ENCODE assay signal across 16 mouse cellular contexts in genomic region chr16:6427292-6428281, GRCm38 (mm10).
DNase-seq lines count a peak whose midpoint lies in the region; ATAC-seq and TF ChIP-seq lines count a peak whose summit lies in the region.
"Had no signal": no experiment of that assay in that cellular context is flagged by ENCODE, and none has a peak within 500 bp of the region (broad histone marks: within the 10 kb centered on the region; RNA-seq: fewer than 3 reads in every experiment).

No protein-coding gene starts in this region.

- no peak overlapping the region for H3K9ac ChIP-seq in lung, embryonic 14.5 days
- H3K9ac ChIP-seq in lung, postnatal 0 days (replicated peaks; ENCODE audit: low read depth) = no peak overlapping the region
- no peak overlapping the region for H3K9ac ChIP-seq in neural tube, embryonic 15.5 days (replicated peaks)
- H3K9ac ChIP-seq: embryonic facial prominence, embryonic 13.5 days; heart, embryonic 13.5 days; liver, embryonic 15.5 days had no signal

- TF ChIP-seq EP300 in lung, postnatal 0 days (IDR thresholded peaks at IDR 0.05) = no peak

- no peak overlapping the region for H3K27ac ChIP-seq in heart, embryonic 10.5 days
- no peak overlapping the region for H3K27ac ChIP-seq in lung, embryonic 14.5 days (ENCODE audit: low read depth)
- H3K27ac ChIP-seq in lung, postnatal 0 days (ENCODE audit: low read length) = no peak overlapping the region
- H3K27ac ChIP-seq in neural tube, embryonic 15.5 days (replicated peaks) = 0 out of 2 replicates have a peak overlapping the region, but pooled peaks have one; percentile 4
- H3K27ac ChIP-seq: embryonic facial prominence, embryonic 13.5 days; heart, embryonic 13.5 days; liver, embryonic 15.5 days had no signal

- no peak for TF ChIP-seq CTCF in lung, embryonic 14.5 days (IDR thresholded peaks at IDR 0.05; ENCODE audit: low read depth)
- no peak for TF ChIP-seq CTCF in lung, postnatal 0 days (IDR thresholded peaks at IDR 0.05)

- WGBS in heart, embryonic 10.5 days = 81% methylated on average over 12 of the region's 12 CpGs
- 59% methylated on average over 12 of the region's 12 CpGs for WGBS in lung, embryonic 14.5 days
- WGBS in lung, postnatal 0 days = 66% methylated on average over 12 of the region's 12 CpGs
- 57% methylated on average over 12 of the region's 12 CpGs for WGBS in neural tube, embryonic 15.5 days

- no peaks in the 10 kb centered on the region for H3K9me3 ChIP-seq in heart, embryonic 10.5 days
- no peaks in the 10 kb centered on the region for H3K9me3 ChIP-seq in lung, embryonic 14.5 days (ENCODE audit: low read depth, low read length)
- H3K9me3 ChIP-seq in lung, postnatal 0 days (ENCODE audit: low read length) = no peaks in the 10 kb centered on the region
- H3K9me3 ChIP-seq in neural tube, embryonic 15.5 days (replicated peaks) = no peaks in the 10 kb centered on the region
- H3K9me3 ChIP-seq: embryonic facial prominence, embryonic 13.5 days; heart, embryonic 13.5 days; liver, embryonic 15.5 days had no signal

- no peaks in the 10 kb centered on the region for H3K4me1 ChIP-seq in heart, embryonic 10.5 days
- no peaks in the 10 kb centered on the region for H3K4me1 ChIP-seq in lung, embryonic 14.5 days (ENCODE audit: insufficient read depth)
- H3K4me1 ChIP-seq in lung, postnatal 0 days (ENCODE audit: insufficient read depth, low read depth, low read length) = no peaks in the 10 kb centered on the region
- no peaks in the 10 kb centered on the region for H3K4me1 ChIP-seq in neural tube, embryonic 15.5 days
- H3K4me1 ChIP-seq: heart, embryonic 13.5 days; liver, embryonic 15.5 days had no signal

- no peak overlapping the region for H3K4me3 ChIP-seq in heart, embryonic 10.5 days
- H3K4me3 ChIP-seq in lung, embryonic 14.5 days (ENCODE audit: low read depth, low read length) = no peak overlapping the region
- H3K4me3 ChIP-seq in lung, postnatal 0 days (ENCODE audit: low read depth, low read length) = no peak overlapping the region
- no peak overlapping the region for H3K4me3 ChIP-seq in neural tube, embryonic 15.5 days (replicated peaks)
- H3K4me3 ChIP-seq: embryonic facial prominence, embryonic 13.5 days; heart, embryonic 13.5 days; liver, embryonic 15.5 days had no signal

- H3K27me3 ChIP-seq in heart, embryonic 10.5 days (ENCODE audit: insufficient read depth, poor library complexity, severe bottlenecking) = no peaks in the 10 kb centered on the region
- H3K27me3 ChIP-seq in lung, embryonic 14.5 days (ENCODE audit: insufficient read depth, low read length) = no peaks in the 10 kb centered on the region
- no peaks in the 10 kb centered on the region for H3K27me3 ChIP-seq in lung, postnatal 0 days (replicated peaks; ENCODE audit: insufficient read depth, low read length)
- H3K27me3 ChIP-seq in neural tube, embryonic 15.5 days (replicated peaks) = no peaks in the 10 kb centered on the region
- H3K27me3 ChIP-seq: embryonic facial prominence, embryonic 13.5 days; heart, embryonic 13.5 days; liver, embryonic 15.5 days had no signal

- peak; percentile 67; the same call in 1 of the 2 replicates for ATAC-seq in lung, embryonic 14.5 days (ENCODE audit: insufficient read depth)
- no peak for ATAC-seq in lung, postnatal 0 days
- ATAC-seq in neural tube, embryonic 15.5 days (ENCODE audit: low FRiP score) = no peak
- ATAC-seq: CD4-positive, CD25-positive, alpha-beta regulatory T cell, adult 4 months had no signal

- no peak overlapping the region for H3K4me2 ChIP-seq in lung, embryonic 14.5 days
- no peak overlapping the region for H3K4me2 ChIP-seq in lung, postnatal 0 days (replicated peaks; ENCODE audit: low read depth, low read length)
- no peak overlapping the region for H3K4me2 ChIP-seq in neural tube, embryonic 15.5 days
- H3K4me2 ChIP-seq: embryonic facial prominence, embryonic 13.5 days; heart, embryonic 13.5 days; liver, embryonic 15.5 days had no signal

- DNase-seq in heart, adult 11 months = peak; percentile 30
- no peak for DNase-seq in heart, embryonic 10.5 days (ENCODE audit: low spot score)
- peak; percentile 50 for DNase-seq in lung, embryonic 14.5 days
- DNase-seq in lung, postnatal 0 days (ENCODE audit: low spot score) = no peak
- DNase-seq in cerebellum, adult 9-11 months = peak; percentile 77
- no peak for DNase-seq in frontal cortex, postnatal 10 days (ENCODE audit: low spot score in 2 of 2)
- DNase-seq: adrenal gland, postnatal 25 days; gastrocnemius, postnatal 36 days; kidney, adult 2 months; right cerebral cortex, postnatal 4 days; thymus, adult 2 months had no signal

- no peaks in the 10 kb centered on the region for H3K36me3 ChIP-seq in heart, embryonic 10.5 days
- H3K36me3 ChIP-seq in lung, embryonic 14.5 days (ENCODE audit: insufficient read depth) = no peaks in the 10 kb centered on the region
- H3K36me3 ChIP-seq in lung, postnatal 0 days (ENCODE audit: insufficient read depth, low read length) = no peaks in the 10 kb centered on the region
- no peaks in the 10 kb centered on the region for H3K36me3 ChIP-seq in neural tube, embryonic 15.5 days
- H3K36me3 ChIP-seq: embryonic facial prominence, embryonic 13.5 days; heart, embryonic 13.5 days; liver, embryonic 15.5 days had no signal

Comparison
In these comparisons a context has a peak if more than half of its experiments do, and no peak if none do; other contexts are left out.
1. DNase-seq: peak in heart, adult 11 months (single experiment), lung, embryonic 14.5 days (single experiment) and cerebellum, adult 9-11 months (single experiment); none in heart, embryonic 10.5 days (single experiment), lung, postnatal 0 days (single experiment) and frontal cortex, postnatal 10 days (0 of 2).